Mouse (Mus musculus) testis, adult 2 months (tissue): ENCODE results near the gene Ccdc114.

Source experiments
- CTCF ChIP-seq: fragments of 200-500 bp; IDR thresholded peaks from 2 replicates; pipeline ENCODE4 v1.5.1; 2012; ENCODE audit warnings: low read depth, mild to moderate bottlenecking, inconsistent platforms, low read length, moderate library complexity; ENCODE audit not compliant: control insufficient read depth, insufficient read depth, insufficient replicate concordance
- POLR2A ChIP-seq: fragments of 200-500 bp; IDR thresholded peaks from 2 replicates; pipeline ENCODE4 v1.6.1; 2012; ENCODE audit warnings: low read depth, mild to moderate bottlenecking, inconsistent platforms, low read length, moderate library complexity; ENCODE audit not compliant: control insufficient read depth

- TF ChIP-seq CTCF, result no peak
- TF ChIP-seq POLR2A, result no peak
Measured at GRCm38 (mm10) chr7:45917926-45918325, 5.9 kb upstream of the Ccdc114 start.
